Comparison of ENCODE assay signal across 16 mouse cellular contexts in genomic region chr5:113943328-113943727, GRCm38 (mm10). TPM values are rescaled to one million over a fixed set of nuclear protein-coding genes. Genes with fewer than 3 reads are reported as not detected.
DNase-seq lines count a peak whose midpoint lies in the region; ATAC-seq and TF ChIP-seq lines count a peak whose summit lies in the region.
"Had no signal": no experiment of that assay in that cellular context is flagged by ENCODE, and none has a peak within 500 bp of the region (broad histone marks: within the 10 kb centered on the region; RNA-seq: fewer than 3 reads in every experiment).

No protein-coding gene starts in this region.

- no peak for TF ChIP-seq CTCF in layer of hippocampus, adult 2 months (conservative IDR thresholded peaks at IDR 0.05)

- intact Hi-C loops in left cerebral cortex, postnatal 4 days (cut with DNase I), result loop anchor here (10.0 kb wide), 1 partner anchor 169 kb away; the partner anchor contains the start of genes Iscu and Sart3
- intact Hi-C loops in left cerebral cortex, postnatal 10 days (cut with DNase I), result no loop called here

- peaks cover 87% of the 10 kb centered on the region for H3K36me3 ChIP-seq in forebrain, embryonic 13.5 days (ENCODE audit: poor library complexity, severe bottlenecking)

- no peaks in the 10 kb centered on the region for H3K9me3 ChIP-seq in forebrain, embryonic 13.5 days (replicated peaks)
- H3K9me3 ChIP-seq: limb, embryonic 12.5 days; liver, embryonic 13.5 days; lung, embryonic 15.5 days had no signal

- no peaks in the 10 kb centered on the region for H3K27me3 ChIP-seq in forebrain, embryonic 13.5 days
- H3K27me3 ChIP-seq: limb, embryonic 12.5 days; liver, embryonic 13.5 days; lung, embryonic 15.5 days had no signal

- no peak overlapping the region for H3K4me2 ChIP-seq in forebrain, embryonic 13.5 days
- H3K4me2 ChIP-seq: limb, embryonic 12.5 days; liver, embryonic 13.5 days; lung, embryonic 15.5 days had no signal

- DNase-seq in left cerebral cortex, postnatal 4 days, result peak; percentile 44
- no peak for DNase-seq in left cerebral cortex, postnatal 10 days (ENCODE audit: extremely low spot score in 1 of 2, low spot score in 2 of 2)
- peak; percentile 59 for DNase-seq in retina, postnatal 1 day
- no peak for DNase-seq in retina, embryonic 14.5 days (ENCODE audit: low spot score)
- no peak for DNase-seq in layer of hippocampus, adult 2 months (ENCODE audit: low spot score in 2 of 2)
- DNase-seq: cerebellum, adult 11-12 months; cerebellum, postnatal 36 days; gastrocnemius, postnatal 14 days; kidney, adult 18-20 months; liver, embryonic 13.5 days; thymus, adult 2 months had no signal

- peaks cover 19% of the 10 kb centered on the region for H3K4me1 ChIP-seq in forebrain, embryonic 13.5 days
- H3K4me1 ChIP-seq: limb, embryonic 12.5 days; lung, embryonic 15.5 days had no signal

- ATAC-seq in forebrain, embryonic 13.5 days, result no peak
- no peak for ATAC-seq in megakaryocyte-erythroid progenitor cell, adult 5-6 weeks (replicated peaks; ENCODE audit: low FRiP score, low TSS enrichment, poor library complexity, severe bottlenecking)

- H3K9ac ChIP-seq in forebrain, embryonic 13.5 days, result no peak overlapping the region
- H3K9ac ChIP-seq: limb, embryonic 12.5 days; liver, embryonic 13.5 days; lung, embryonic 15.5 days had no signal

- WGBS in forebrain, embryonic 13.5 days, result 70% methylated on average over 12 of the region's 12 CpGs

- H3K27ac ChIP-seq in forebrain, embryonic 13.5 days, result peak overlapping the region; percentile 70
- H3K27ac ChIP-seq in layer of hippocampus, adult 2 months, result no peak overlapping the region
- H3K27ac ChIP-seq: left cerebral cortex, adult 2 months; limb, embryonic 12.5 days; liver, embryonic 13.5 days; lung, embryonic 15.5 days had no signal

- no peak overlapping the region for H3K4me3 ChIP-seq in forebrain, embryonic 13.5 days
- H3K4me3 ChIP-seq in layer of hippocampus, adult 2 months, result no peak overlapping the region
- H3K4me3 ChIP-seq: left cerebral cortex, adult 2 months; limb, embryonic 12.5 days; liver, embryonic 13.5 days; lung, embryonic 15.5 days had no signal

RNA-seq across cellular contexts. Expression of gene Coro1c, which starts 34.8 kb away (rescaled TPM):
- 100 to 1,000 TPM; 183 to 194 TPM for total RNA-seq in left cerebral cortex, postnatal 4 days (2021)
- total RNA-seq in left cerebral cortex, postnatal 10 days (2021), result 100 to 1,000 TPM; 117 to 122 TPM
- 235 and 246 TPM in 2 replicates for polyA plus RNA-seq in forebrain, embryonic 13.5 days (2015; fragmentation: Nextera tagmentation; extraction: Ambion mirVana)
- total RNA-seq in layer of hippocampus, adult 2 months (2021), result 100 to 1,000 TPM in 1 of 2 experiments, 10 to 100 TPM in 1; 95.2 to 101 TPM
- 56.5 and 80.4 TPM in 2 replicates for total RNA-seq in megakaryocyte-erythroid progenitor cell, adult 5-6 weeks (2014; fragmentation: Nextera tagmentation)
- total RNA-seq in megakaryocyte-erythroid progenitor cell, adult 5-6 weeks (2017), result 75.7 and 78.0 TPM in 2 replicates

RNA-seq across cellular contexts. Expression of gene Ssh1, which starts 50.4 kb away (rescaled TPM):
- 10 to 100 TPM; 36.1 to 36.9 TPM for total RNA-seq in left cerebral cortex, postnatal 4 days (2021)
- total RNA-seq in left cerebral cortex, postnatal 10 days (2021), result 10 to 100 TPM; 20.7 to 31.8 TPM
- 12.0 and 13.9 TPM in 2 replicates for polyA plus RNA-seq in forebrain, embryonic 13.5 days (2015; fragmentation: Nextera tagmentation; extraction: Ambion mirVana)
- 10 to 100 TPM; 25.8 to 28.1 TPM for total RNA-seq in layer of hippocampus, adult 2 months (2021)
- 12.5 and 20.6 TPM in 2 replicates for total RNA-seq in megakaryocyte-erythroid progenitor cell, adult 5-6 weeks (2014; fragmentation: Nextera tagmentation)
- 3.7 and 5.1 TPM in 2 replicates for total RNA-seq in megakaryocyte-erythroid progenitor cell, adult 5-6 weeks (2017)

Comparison
In these comparisons a context has a peak if more than half of its experiments do, and no peak if none do; other contexts are left out.
1. DNase-seq: peak in left cerebral cortex, postnatal 4 days (single experiment) and retina, postnatal 1 day (single experiment); none in left cerebral cortex, postnatal 10 days (0 of 2), retina, embryonic 14.5 days (single experiment) and layer of hippocampus, adult 2 months (0 of 2).